Mouse (Mus musculus): Measurements from ENCODE around the gene Zfp281. TPM values are rescaled to one million over a fixed set of nuclear protein-coding genes. Genes with fewer than 3 reads are reported as not detected.
A peak's percentile ranks its signal among the peaks of the same experiment; 100 is the strongest.

Zfp281 gene
- 10.9 and 14.1 TPM in 2 replicates for total RNA-seq (2014; fragmentation: Nextera tagmentation)
- 23.1 and 25.1 TPM in 2 replicates for total RNA-seq (2017)

GRCm38 (mm10) chr1:136624146-136625018 lies at the start of gene Zfp281:
Gene Zfp281 (plus strand): TSS chr1:136624901.
- ATAC-seq (replicated peaks; ENCODE audit: poor library complexity, severe bottlenecking): peak; percentile 97

- ATAC-seq (replicated peaks; ENCODE audit: poor library complexity, severe bottlenecking): peak; percentile 69
Observed at GRCm38 (mm10) chr1:136577890-136578663, 46.6 kb upstream of the Zfp281 start.

- ATAC-seq (replicated peaks; ENCODE audit: poor library complexity, severe bottlenecking): peak; percentile 45; the same call in 1 of the 2 replicates
Observed at GRCm38 (mm10) chr1:136579360-136579759, 45.3 kb upstream of the Zfp281 start.

- peak; percentile 54 for ATAC-seq (replicated peaks; ENCODE audit: poor library complexity, severe bottlenecking)
Observed at GRCm38 (mm10) chr1:136580266-136580665, 44.4 kb upstream of the Zfp281 start.

- peak; percentile 45 for ATAC-seq (replicated peaks; ENCODE audit: poor library complexity, severe bottlenecking)
Observed at GRCm38 (mm10) chr1:136581841-136582240, 42.9 kb upstream of the Zfp281 start.

GRCm38 (mm10) chr1:136587761-136588405 lies 36.8 kb upstream of the Zfp281 start:
- no peak for ATAC-seq (replicated peaks; ENCODE audit: poor library complexity, severe bottlenecking)

GRCm38 (mm10) chr1:136588908-136589307 lies 35.8 kb upstream of the Zfp281 start:
- no peak; the same call in 1 of the 2 replicates for ATAC-seq (replicated peaks; ENCODE audit: poor library complexity, severe bottlenecking)

- ATAC-seq (replicated peaks; ENCODE audit: poor library complexity, severe bottlenecking): no peak
Observed at GRCm38 (mm10) chr1:136592741-136593140, 32.0 kb upstream of the Zfp281 start.

GRCm38 (mm10) chr1:136594235-136594850 lies 30.4 kb upstream of the Zfp281 start:
- no peak for ATAC-seq (replicated peaks; ENCODE audit: poor library complexity, severe bottlenecking)

- ATAC-seq (replicated peaks; ENCODE audit: poor library complexity, severe bottlenecking): no peak
Observed at GRCm38 (mm10) chr1:136596821-136597220, 27.9 kb upstream of the Zfp281 start.

- ATAC-seq (replicated peaks; ENCODE audit: poor library complexity, severe bottlenecking): no peak
Observed at GRCm38 (mm10) chr1:136598286-136598685, 26.4 kb upstream of the Zfp281 start.

GRCm38 (mm10) chr1:136600067-136600466 lies 24.6 kb upstream of the Zfp281 start:
- ATAC-seq (replicated peaks; ENCODE audit: poor library complexity, severe bottlenecking): no peak

GRCm38 (mm10) chr1:136600647-136601345 lies 23.9 kb upstream of the Zfp281 start:
- no peak for ATAC-seq (replicated peaks; ENCODE audit: poor library complexity, severe bottlenecking)

- no peak for ATAC-seq (replicated peaks; ENCODE audit: poor library complexity, severe bottlenecking)
Observed at GRCm38 (mm10) chr1:136601346-136601888, 23.3 kb upstream of the Zfp281 start.

GRCm38 (mm10) chr1:136602303-136602702 lies 22.4 kb upstream of the Zfp281 start:
- ATAC-seq (replicated peaks; ENCODE audit: poor library complexity, severe bottlenecking): no peak

GRCm38 (mm10) chr1:136604190-136604589 lies 20.5 kb upstream of the Zfp281 start:
- no peak for ATAC-seq (replicated peaks; ENCODE audit: poor library complexity, severe bottlenecking)

GRCm38 (mm10) chr1:136605790-136606189 lies 18.9 kb upstream of the Zfp281 start:
- no peak for ATAC-seq (replicated peaks; ENCODE audit: poor library complexity, severe bottlenecking)

- ATAC-seq (replicated peaks; ENCODE audit: poor library complexity, severe bottlenecking): no peak
Observed at GRCm38 (mm10) chr1:136606278-136606677, 18.4 kb upstream of the Zfp281 start.

Measured in granulocyte monocyte progenitor cell, adult 5-6 weeks (primary cell).